Mouse (Mus musculus) Patski (cell line): ENCODE data around the gene Zscan18. TPM values are rescaled to one million over a fixed set of nuclear protein-coding genes. Genes with fewer than 3 reads are reported as not detected.
"Not testable (repeated sequence)": the region's sequence is repeated elsewhere in the genome, so short reads cannot be mapped to it uniquely, and the experiment has no call there.

ENCODE experiments used
- ATAC-seq: fragments of 100-300 bp; one replicate; pipeline ENCODE4 v1.8.0; 2021
- CTCF ChIA-PET: fragments of 350-600 bp; sonication (Branson Sonifier 250); formaldehyde crosslinking; loops from one replicate; lab custom pipeline; 2022; ENCODE audit warnings: inconsistent platforms; lab: Charles Lee
- POLR2A ChIA-PET: fragments of 350-600 bp; sonication (Branson Sonifier 250); formaldehyde crosslinking; loops from one replicate; lab custom pipeline; 2022; ENCODE audit warnings: antibody characterized with exemption, inconsistent platforms; lab: Charles Lee
- DNase-seq: peaks from one replicate; pipeline ENCODE4 v3.0.0-alpha.2; 2011; ENCODE audit warnings: low read depth, low spot score
- H3K27me3 ChIP-seq: fragments of 371-371 bp; one replicate; pipeline ENCODE4 v1.5.1; 2021
- CTCF ChIP-seq: fragments of 100-300 bp; IDR thresholded peaks from one replicate; pipeline ENCODE4 v1.5.1; 2021
- in situ Hi-C: fragments of 300-500 bp; cut with MboI; formaldehyde crosslinking; loops from 3 replicates; pipeline ENCODE4 v1.11.1; 2018; ENCODE audit warnings: low pct_unique_long_range_greater_than_20kb, mixed read lengths
- polyA plus RNA-seq: library from polyadenylated mRNA; unstranded; gene quantifications from one replicate; pipeline ENCODE4 v1.2.3, GENCODE M21; 2021

Zscan18 gene
- 1.0 TPM for polyA plus RNA-seq

- no peak for TF ChIP-seq CTCF
- ChIA-PET CTCF (no interaction called here), POLR2A (no interaction called here)
- in situ Hi-C loops: no loop called here
- H3K27me3 ChIP-seq: no peaks in the 10 kb centered on the region
- no peak for ATAC-seq
- no peak for DNase-seq
These were observed at the start of gene Zscan18 for GRCm38 (mm10) chr7:12802866-12803726. Gene Zscan18 (minus strand): TSS chr7:12803635.

- ChIA-PET POLR2A (no interaction called here), CTCF (interaction anchor here (1.2 kb wide), 1 partner anchor 13 kb away, joined by 3 read pairs; no protein-coding TSS in a partner anchor)
- H3K27me3 ChIP-seq: peaks cover 4% of the 10 kb centered on the region
- TF ChIP-seq CTCF: no peak
- DNase-seq (no peak), ATAC-seq (no peak)
- in situ Hi-C loops: loop anchor here (25.0 kb wide), 1 partner anchor 348 kb away; the partner anchor contains the start of gene Zfp606
These were observed 32.3 kb upstream of the Zscan18 start for GRCm38 (mm10) chr7:12835779-12836178.

- H3K27me3 ChIP-seq: peaks cover 4% of the 10 kb centered on the region
- DNase-seq: no peak
- in situ Hi-C loops: loop anchor here (25.0 kb wide), 1 partner anchor 348 kb away; the partner anchor contains the start of gene Zfp606
- no peak for TF ChIP-seq CTCF
- ChIA-PET CTCF (no interaction called here), POLR2A (no interaction called here)
- ATAC-seq: no peak
These were observed 31.8 kb upstream of the Zscan18 start for GRCm38 (mm10) chr7:12835193-12835671.

GRCm38 (mm10) chr7:12834162-12835120, 31.0 kb upstream of the Zscan18 start, which contains the start of gene Zfp110:
Gene Zfp110 (plus strand): TSS chr7:12834761.
- no peak for TF ChIP-seq CTCF
- DNase-seq (peak; percentile 28), ATAC-seq (peak; percentile 92)
- ChIA-PET CTCF (interaction anchor here (0.5 kb wide), 1 partner anchor 590 kb away, joined by 3 read pairs; no protein-coding TSS in a partner anchor), POLR2A (no interaction called here)
- peaks cover 4% of the 10 kb centered on the region for H3K27me3 ChIP-seq
- in situ Hi-C loops: loop anchor here (25.0 kb wide), 1 partner anchor 347 kb away; the partner anchor contains the start of gene Zfp606

- TF ChIP-seq CTCF: no peak
- no peaks in the 10 kb centered on the region for H3K27me3 ChIP-seq
- in situ Hi-C loops: no loop called here
- POLR2A ChIA-PET: no interaction called here
- ATAC-seq: peak; percentile 96
- CTCF ChIA-PET: no interaction called here
- peak; percentile 63 for DNase-seq
These were observed 15.3 kb upstream of the Zscan18 start, which contains the start of gene Zfp329 for GRCm38 (mm10) chr7:12818521-12819295. Gene Zfp329 (minus strand): TSS chr7:12818858.

GRCm38 (mm10) chr7:12815566-12815965, 12.1 kb upstream of the Zscan18 start:
- POLR2A ChIA-PET: no interaction called here
- ATAC-seq: no peak

GRCm38 (mm10) chr7:12803727-12804071, 264 bp upstream of the Zscan18 start:
- TF ChIP-seq CTCF: no peak
- CTCF ChIA-PET: no interaction called here
- no peaks in the 10 kb centered on the region for H3K27me3 ChIP-seq
- DNase-seq: no peak
- no peak for ATAC-seq
- in situ Hi-C loops: no loop called here
- POLR2A ChIA-PET: no interaction called here

More at GRCm38 (mm10) chr7:12815566-12815965, 12.1 kb upstream of the Zscan18 start:
- H3K27me3 ChIP-seq: no peaks in the 10 kb centered on the region
- no peak for DNase-seq
- CTCF ChIA-PET: no interaction called here
- TF ChIP-seq CTCF: no peak
- in situ Hi-C loops: no loop called here

GRCm38 (mm10) chr7:12799554-12799953, 3.9 kb downstream of the Zscan18 start:
- ATAC-seq (no peak), DNase-seq (no peak)
- no peaks in the 10 kb centered on the region for H3K27me3 ChIP-seq
- CTCF ChIA-PET: no interaction called here
- POLR2A ChIA-PET: no interaction called here
- in situ Hi-C loops: no loop called here
- TF ChIP-seq CTCF: no peak

GRCm38 (mm10) chr7:12797971-12798370, 5.5 kb downstream of the Zscan18 start:
- POLR2A ChIA-PET: no interaction called here
- H3K27me3 ChIP-seq: no peaks in the 10 kb centered on the region
- DNase-seq: no peak
- CTCF ChIA-PET: no interaction called here
- TF ChIP-seq CTCF: no peak
- in situ Hi-C loops: no loop called here
- no peak for ATAC-seq

GRCm38 (mm10) chr7:12792624-12793023, 10.8 kb downstream of the Zscan18 start:
- ATAC-seq, CTCF ChIA-PET, POLR2A ChIA-PET, in situ Hi-C loops, H3K27me3 ChIP-seq, DNase-seq: not testable (repeated sequence)
